Mouse (Mus musculus) forebrain, postnatal 0 days (tissue): Measurements from ENCODE around the gene Cdc5l. TPM values are rescaled to one million over a fixed set of nuclear protein-coding genes. Genes with fewer than 3 reads are reported as not detected.

Experiments used
- ATAC-seq: fragments of 200-750 bp; cut with Nextera tagmentation; 2 replicates; pipeline ENCODE4 v1.8.0; 2017; ENCODE audit warnings: mild to moderate bottlenecking, moderate library complexity
- DNase-seq: peaks from one replicate; pipeline ENCODE4 v3.0.0-alpha.2; 2015
- H3K27ac ChIP-seq: fragments of 300-500 bp; sonication (generic); 2 replicates; pipeline ENCODE4 v1.5.1; 2014; ENCODE audit warnings: low read depth, mild to moderate bottlenecking, antibody characterized with exemption, low read length, moderate library complexity, mixed read lengths
- H3K27me3 ChIP-seq: fragments of 300-500 bp; sonication (generic); 2 replicates; pipeline ENCODE4 v1.6.1; 2014; ENCODE audit warnings: mild to moderate bottlenecking, low read length, mixed read lengths; ENCODE audit not compliant: insufficient read depth
- H3K36me3 ChIP-seq: fragments of 300-500 bp; sonication (generic); 2 replicates; pipeline ENCODE4 v1.6.1; 2014; ENCODE audit warnings: mild to moderate bottlenecking, moderate library complexity; ENCODE audit not compliant: insufficient read depth
- H3K4me1 ChIP-seq: fragments of 300-500 bp; sonication (generic); 2 replicates; pipeline ENCODE4 v1.6.1; 2014; ENCODE audit warnings: antibody characterized with exemption; ENCODE audit not compliant: insufficient read depth
- H3K4me2 ChIP-seq: fragments of 300-500 bp; sonication (generic); 2 replicates; pipeline ENCODE4 v1.6.1; 2014; ENCODE audit warnings: low read depth, mild to moderate bottlenecking, moderate library complexity
- H3K4me3 ChIP-seq: fragments of 300-500 bp; sonication (generic); 2 replicates; pipeline ENCODE4 v1.5.1; 2014; ENCODE audit warnings: low read depth, low read length, mixed read lengths
- H3K9ac ChIP-seq: fragments of 300-500 bp; sonication (generic); 2 replicates; pipeline ENCODE4 v1.6.1; 2014; ENCODE audit warnings: mild to moderate bottlenecking
- H3K9me3 ChIP-seq: fragments of 300-500 bp; sonication (generic); 2 replicates; pipeline ENCODE4 v1.6.1; 2016; ENCODE audit warnings: low read length
- CTCF ChIP-seq: sonication (generic); IDR thresholded peaks from 2 replicates; pipeline ENCODE4 v1.5.1; 2016; ENCODE audit warnings: antibody characterized with exemption, control low read depth, low read depth
- WGBS: fragments of 180-500 bp; shearing (Covaris S2); extraction: QIAGEN DNeasy Blood & Tissue Kit; methylation state at CpG from one replicate; pipeline ENCODE4 v1.1.7; 2014; 5-methylcytosine and 5-hydroxymethylcytosine counted together
- polyA plus RNA-seq: library from polyadenylated mRNA; unstranded; fragments of >200 nt; fragmentation: Nextera tagmentation; extraction: Ambion mirVana; gene quantifications from 2 replicates; pipeline ENCODE4 v1.2.1, GENCODE M21; 2015
- total RNA-seq: library from RNA; depleted of rRNA; stranded (reverse); fragments of >200 nt; gene quantifications from 2 replicates; pipeline ENCODE4 v1.2.3, GENCODE M21; 2014

Gene Cdc5l
- total and polyA plus RNA-seq, 2 experiments from 2014 or later, result 49.5 to 55.3 TPM

GRCm38 (mm10) chr17:45406281-45406680 is 27.3 kb downstream of the Cdc5l start:
- Histone ChIP-seq H3K27me3 (no peaks in the 10 kb centered on the region), H3K9me3 (no peaks in the 10 kb centered on the region), H3K4me2 (no peak overlapping the region), H3K36me3 (peaks cover 48% of the 10 kb centered on the region), H3K4me3 (no peak overlapping the region), H3K4me1 (no peaks in the 10 kb centered on the region), H3K27ac (no peak overlapping the region), H3K9ac (no peak overlapping the region)
- DNase-seq (peak; percentile 12), ATAC-seq (no peak)
- WGBS, result 95% methylated on average over 10 of the region's 10 CpGs
- TF ChIP-seq CTCF, result peak; percentile 41

- no peak overlapping the region for H3K4me3 ChIP-seq
- H3K9ac ChIP-seq, result no peak overlapping the region
- peak; percentile 88 for DNase-seq
- H3K4me1 ChIP-seq, result no peaks in the 10 kb centered on the region
- no peak overlapping the region for H3K4me2 ChIP-seq
- peak; percentile 78 for TF ChIP-seq CTCF
- H3K27me3 ChIP-seq, result no peaks in the 10 kb centered on the region
- H3K36me3 ChIP-seq, result peaks cover 27% of the 10 kb centered on the region
- ATAC-seq, result peak; percentile 78
- no peaks in the 10 kb centered on the region for H3K9me3 ChIP-seq
- H3K27ac ChIP-seq, result no peak overlapping the region
- WGBS, result 2% methylated on average over 3 of the region's 3 CpGs
Measured at GRCm38 (mm10) chr17:45403207-45403606, 30.3 kb downstream of the Cdc5l start.

GRCm38 (mm10) chr17:45402601-45403000 is 30.9 kb downstream of the Cdc5l start:
- no peak for ATAC-seq
- no peaks in the 10 kb centered on the region for H3K27me3 ChIP-seq
- 75% methylated on average over 3 of the region's 3 CpGs for WGBS

GRCm38 (mm10) chr17:45402126-45402525 is 31.4 kb downstream of the Cdc5l start:
- Histone ChIP-seq H3K27ac (no peak overlapping the region), H3K4me2 (no peak overlapping the region), H3K27me3 (no peaks in the 10 kb centered on the region), H3K36me3 (peaks cover 20% of the 10 kb centered on the region), H3K9ac (no peak overlapping the region), H3K4me1 (no peaks in the 10 kb centered on the region), H3K4me3 (no peak overlapping the region), H3K9me3 (no peaks in the 10 kb centered on the region)
- DNase-seq (no peak), ATAC-seq (no peak)
- 94% methylated on average over 1 of the region's 1 CpGs for WGBS
- TF ChIP-seq CTCF, result no peak

More at GRCm38 (mm10) chr17:45402601-45403000, 30.9 kb downstream of the Cdc5l start:
- H3K4me2 ChIP-seq, result no peak overlapping the region
- H3K36me3 ChIP-seq, result peaks cover 25% of the 10 kb centered on the region
- H3K9ac ChIP-seq, result no peak overlapping the region
- no peak overlapping the region for H3K27ac ChIP-seq
- H3K9me3 ChIP-seq, result no peaks in the 10 kb centered on the region
- no peak overlapping the region for H3K4me3 ChIP-seq
- no peaks in the 10 kb centered on the region for H3K4me1 ChIP-seq
- no peak for TF ChIP-seq CTCF
- DNase-seq, result no peak

GRCm38 (mm10) chr17:45401126-45401905 is 32.2 kb downstream of the Cdc5l start:
- no peak for TF ChIP-seq CTCF
- DNase-seq (no peak), ATAC-seq (no peak)
- Histone ChIP-seq H3K4me2 (no peak overlapping the region), H3K36me3 (peaks cover 18% of the 10 kb centered on the region), H3K9ac (no peak overlapping the region), H3K9me3 (no peaks in the 10 kb centered on the region), H3K27me3 (no peaks in the 10 kb centered on the region), H3K4me3 (no peak overlapping the region), H3K27ac (no peak overlapping the region), H3K4me1 (no peaks in the 10 kb centered on the region)
- WGBS, result 89% methylated on average over 5 of the region's 5 CpGs

GRCm38 (mm10) chr17:45398021-45398420 is 35.5 kb downstream of the Cdc5l start:
- Histone ChIP-seq H3K9me3 (no peaks in the 10 kb centered on the region), H3K4me2 (no peak overlapping the region), H3K36me3 (0 out of 2 replicates have a peak, but pooled peaks cover under 1% of the 10 kb centered on the region), H3K4me1 (no peaks in the 10 kb centered on the region), H3K27me3 (no peaks in the 10 kb centered on the region), H3K4me3 (no peak overlapping the region), H3K9ac (no peak overlapping the region), H3K27ac (no peak overlapping the region)
- TF ChIP-seq CTCF, result no peak
- DNase-seq (no peak), ATAC-seq (no peak)
- 92% methylated on average over 2 of the region's 2 CpGs for WGBS

- DNase-seq (no peak), ATAC-seq (no peak)
- Histone ChIP-seq H3K36me3 (peaks cover 5% of the 10 kb centered on the region; the same call in 1 of the 2 replicates), H3K4me3 (no peak overlapping the region), H3K9me3 (no peaks in the 10 kb centered on the region), H3K9ac (no peak overlapping the region), H3K4me2 (no peak overlapping the region), H3K4me1 (no peaks in the 10 kb centered on the region), H3K27me3 (no peaks in the 10 kb centered on the region), H3K27ac (no peak overlapping the region)
- no peak; the same call in 1 of the 2 replicates for TF ChIP-seq CTCF
- 77% methylated on average over 3 of the region's 3 CpGs for WGBS
Measured at GRCm38 (mm10) chr17:45397541-45397940, 36.0 kb downstream of the Cdc5l start.
